Mouse (Mus musculus) heart, postnatal 0 days (tissue): ENCODE results near the gene Josd1.

Experiments used
- CTCF ChIP-seq: IDR thresholded peaks from 2 replicates; pipeline ENCODE4 v1.5.1; 2016; ENCODE audit warnings: antibody characterized with exemption, control low read depth, low read depth
- EP300 ChIP-seq: IDR thresholded peaks from 2 replicates; pipeline ENCODE4 v1.6.1; 2016; ENCODE audit warnings: antibody characterized with exemption, low read depth

GRCm38 (mm10) chr15:79727840-79728239, 40.1 kb upstream of the Josd1 start:
- TF ChIP-seq CTCF = no peak
- no peak for TF ChIP-seq EP300
